Mouse (Mus musculus) cortical plate, adult 2 months (tissue): ENCODE measurements around the gene Trim2.

Experiments
- CTCF ChIP-seq: fragments of 200-500 bp; IDR thresholded peaks from 2 replicates; pipeline ENCODE4 v1.5.1; 2011; ENCODE audit warnings: mild to moderate bottlenecking, control low read depth, low read length; ENCODE audit not compliant: insufficient read depth; ENCODE audit errors: extremely low read depth
- POLR2A ChIP-seq: fragments of 200-500 bp; IDR thresholded peaks from 2 replicates; pipeline ENCODE4 v1.6.1; 2011; ENCODE audit warnings: mild to moderate bottlenecking, low read length, control low read depth; ENCODE audit not compliant: insufficient read depth; ENCODE audit errors: extremely low read depth

DNA sequence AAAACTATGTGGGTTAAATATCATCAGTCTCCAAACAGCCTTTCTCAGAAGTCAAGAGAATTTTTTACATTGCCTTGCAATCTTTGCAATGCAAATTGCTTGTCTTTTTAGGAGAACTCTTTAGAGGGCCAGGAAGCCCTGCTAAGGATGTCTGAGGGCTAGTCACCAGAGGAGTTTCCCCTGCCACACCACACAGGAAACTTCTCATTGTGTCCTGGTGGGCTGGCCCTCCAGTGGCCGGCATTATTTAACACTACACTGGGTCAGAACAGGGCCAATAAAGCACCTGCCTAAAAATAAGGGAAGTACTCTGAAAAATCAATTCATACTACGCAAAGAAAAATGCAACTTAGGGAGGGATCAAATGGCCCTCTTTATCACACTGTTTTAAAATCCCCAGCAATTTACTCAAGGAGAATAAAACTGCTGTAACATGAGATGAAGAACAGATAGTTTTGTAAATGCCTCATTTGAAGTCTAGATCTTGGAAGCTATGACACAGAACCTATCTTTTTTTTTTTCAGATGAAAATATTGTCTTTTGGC lies 87.4 kb downstream of the Trim2 start:
- no peak for TF ChIP-seq POLR2A
- TF ChIP-seq CTCF: no peak
